Mouse (Mus musculus): ENCODE measurements at regions not wholly inside any gene's neighbourhood (a gene's known extent, or its start where the extent isn't known, plus 50 kb on each side); places are given as distances from the start of the nearest gene placed in this dataset.
"Not testable (repeated sequence)": the region's sequence is repeated elsewhere in the genome, so short reads cannot be mapped to it uniquely, and the experiment has no call there.

DNA sequence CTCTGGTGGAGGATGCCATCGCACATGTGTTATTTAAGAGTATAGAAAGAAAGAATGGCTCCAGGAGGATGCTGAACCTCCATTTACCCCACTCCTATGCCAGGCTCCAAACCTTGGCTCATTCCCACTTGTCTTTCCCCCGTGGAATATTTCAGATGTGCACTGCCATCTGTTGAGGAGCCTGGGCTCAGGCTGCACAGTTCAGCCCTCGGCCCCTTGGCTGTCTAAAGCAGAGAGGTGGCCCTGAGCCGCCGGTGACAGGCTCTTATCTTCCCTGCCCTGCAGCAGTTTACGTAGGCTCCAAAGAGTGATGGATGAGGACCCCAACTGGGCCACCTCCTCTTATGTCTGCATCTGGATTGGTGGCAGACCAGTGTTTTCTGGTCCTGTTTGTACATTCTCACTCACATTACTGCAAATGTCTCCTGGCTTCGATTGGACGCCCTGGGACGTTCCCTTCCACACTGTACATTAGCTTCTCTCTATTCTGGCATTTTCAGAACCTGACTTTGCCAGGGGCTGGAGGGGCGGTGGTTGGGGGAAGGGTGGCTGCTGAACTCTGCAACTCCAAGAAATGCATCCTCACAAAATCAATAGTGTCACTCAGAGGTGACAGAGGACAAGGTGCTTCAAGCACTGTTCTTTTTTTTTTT is 447.3 kb upstream of the Clint1 start:
- Histone ChIP-seq H3K9me3 (replicated peaks; ENCODE audit: control insufficient read depth, low read length) (no peaks in the 10 kb centered on the region), H3K27ac (ENCODE audit: low read depth, low read length) (no peak overlapping the region), H3K4me3 (ENCODE audit: low read depth, low read length) (no peak overlapping the region), H3K4me2 (ENCODE audit: low read length) (no peak overlapping the region), H3K4me1 (ENCODE audit: control insufficient read depth, insufficient read depth, low read length) (no peaks in the 10 kb centered on the region), H3K27me3 (replicated peaks; ENCODE audit: control insufficient read depth, insufficient read depth, low read length) (no peaks in the 10 kb centered on the region), H3K9ac (ENCODE audit: low read length) (no peak overlapping the region), H3K36me3 (ENCODE audit: control insufficient read depth, insufficient read depth, low read length) (no peaks in the 10 kb centered on the region)
- DNase-seq (ENCODE audit: low spot score) (no peak), ATAC-seq (no peak)
- 91% methylated on average over 10 of the region's 10 CpGs for WGBS

GRCm38 (mm10) chr11:45424066-45424465 is 427.8 kb upstream of the Clint1 start:
- H3K9ac ChIP-seq (ENCODE audit: low read length); DNase-seq (ENCODE audit: low spot score): not testable (repeated sequence)

GRCm38 (mm10) chr11:45440937-45441720 is 410.7 kb upstream of the Clint1 start:
- Histone ChIP-seq H3K9ac (ENCODE audit: low read length) (no peak overlapping the region), H3K27me3 (replicated peaks; ENCODE audit: control insufficient read depth, insufficient read depth, low read length) (no peaks in the 10 kb centered on the region), H3K36me3 (ENCODE audit: control insufficient read depth, insufficient read depth, low read length) (no peaks in the 10 kb centered on the region), H3K4me3 (ENCODE audit: low read depth, low read length) (no peak overlapping the region), H3K4me1 (ENCODE audit: control insufficient read depth, insufficient read depth, low read length) (no peaks in the 10 kb centered on the region), H3K9me3 (replicated peaks; ENCODE audit: control insufficient read depth, low read length) (no peaks in the 10 kb centered on the region), H3K27ac (ENCODE audit: low read depth, low read length) (no peak overlapping the region), H3K4me2 (ENCODE audit: low read length) (no peak overlapping the region)
- 64% methylated on average over 3 of the region's 3 CpGs for WGBS
- no peak for DNase-seq (ENCODE audit: low spot score)
- ATAC-seq = no peak

More at GRCm38 (mm10) chr11:45424066-45424465, 427.8 kb upstream of the Clint1 start:
- not testable (repeated sequence) for H3K36me3 ChIP-seq (ENCODE audit: control insufficient read depth, insufficient read depth, low read length); ATAC-seq; H3K4me1 ChIP-seq (ENCODE audit: control insufficient read depth, insufficient read depth, low read length); H3K27me3 ChIP-seq (replicated peaks; ENCODE audit: control insufficient read depth, insufficient read depth, low read length); H3K9me3 ChIP-seq (replicated peaks; ENCODE audit: control insufficient read depth, low read length); H3K27ac ChIP-seq (ENCODE audit: low read depth, low read length); H3K4me3 ChIP-seq (ENCODE audit: low read depth, low read length); H3K4me2 ChIP-seq (ENCODE audit: low read length)

DNA sequence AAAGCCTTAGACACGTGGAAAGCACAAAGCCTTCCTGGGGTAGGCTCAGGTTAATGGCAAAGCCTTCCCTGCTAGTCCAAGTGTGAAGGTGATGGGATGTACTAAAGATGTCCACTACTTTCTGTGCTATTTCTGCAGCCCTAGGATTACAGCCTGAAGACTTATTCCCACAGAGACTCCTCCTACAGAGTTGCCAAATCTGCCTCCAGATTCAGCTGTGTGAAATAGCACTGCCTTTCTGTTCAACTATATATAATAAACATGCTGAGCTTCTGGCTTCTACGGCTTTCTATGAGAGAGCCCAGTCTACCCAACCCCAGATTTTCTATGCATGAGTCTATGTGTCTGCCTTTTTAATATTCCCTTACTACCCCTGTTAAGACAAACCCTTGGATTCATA is 405.3 kb upstream of the Clint1 start:
- Histone ChIP-seq H3K36me3 (ENCODE audit: control insufficient read depth, insufficient read depth, low read length) (no peaks in the 10 kb centered on the region), H3K4me1 (ENCODE audit: control insufficient read depth, insufficient read depth, low read length) (no peaks in the 10 kb centered on the region), H3K27ac (ENCODE audit: low read depth, low read length) (no peak overlapping the region), H3K9me3 (replicated peaks; ENCODE audit: control insufficient read depth, low read length) (no peaks in the 10 kb centered on the region), H3K27me3 (replicated peaks; ENCODE audit: control insufficient read depth, insufficient read depth, low read length) (no peaks in the 10 kb centered on the region), H3K9ac (ENCODE audit: low read length) (no peak overlapping the region), H3K4me3 (ENCODE audit: low read depth, low read length) (no peak overlapping the region), H3K4me2 (ENCODE audit: low read length) (no peak overlapping the region)
- 86% methylated on average over 2 of the region's 2 CpGs for WGBS
- ATAC-seq (no peak), DNase-seq (ENCODE audit: low spot score) (no peak)

DNA sequence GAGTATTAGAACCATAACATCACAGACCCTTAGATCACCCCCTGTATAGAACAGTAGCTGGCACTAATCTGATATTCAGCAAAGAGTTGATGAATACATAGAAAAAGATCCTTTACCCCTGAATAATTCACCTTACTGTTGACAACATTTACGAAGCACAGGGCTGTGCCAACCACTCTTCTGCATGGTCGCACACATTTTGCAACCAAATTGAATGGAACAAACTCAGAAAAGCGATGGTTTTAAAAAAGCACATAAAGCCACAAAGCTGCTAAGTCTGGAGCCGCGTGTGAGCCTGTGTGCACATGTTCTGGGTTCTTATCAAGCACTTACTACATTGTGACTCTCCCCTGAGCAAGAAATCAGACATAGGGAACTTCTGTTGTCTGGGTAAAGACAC is 397.6 kb upstream of the Clint1 start:
- WGBS = 18% methylated on average over 5 of the region's 5 CpGs
- ATAC-seq (peak; percentile 75), DNase-seq (ENCODE audit: low spot score) (peak; percentile 69)
- H3K9ac ChIP-seq (ENCODE audit: low read length) = no peak overlapping the region
- H3K27me3 ChIP-seq (replicated peaks; ENCODE audit: control insufficient read depth, insufficient read depth, low read length) = no peaks in the 10 kb centered on the region
- H3K9me3 ChIP-seq (replicated peaks; ENCODE audit: control insufficient read depth, low read length) = no peaks in the 10 kb centered on the region
- H3K4me1 ChIP-seq (ENCODE audit: control insufficient read depth, insufficient read depth, low read length) = peaks cover 3% of the 10 kb centered on the region; the same call in 1 of the 2 replicates
- H3K36me3 ChIP-seq (ENCODE audit: control insufficient read depth, insufficient read depth, low read length) = no peaks in the 10 kb centered on the region
- H3K4me2 ChIP-seq (ENCODE audit: low read length) = no peak overlapping the region
- peak overlapping the region; percentile 35; the same call in 1 of the 2 replicates for H3K27ac ChIP-seq (ENCODE audit: low read depth, low read length)
- H3K4me3 ChIP-seq (ENCODE audit: low read depth, low read length) = no peak overlapping the region

DNA sequence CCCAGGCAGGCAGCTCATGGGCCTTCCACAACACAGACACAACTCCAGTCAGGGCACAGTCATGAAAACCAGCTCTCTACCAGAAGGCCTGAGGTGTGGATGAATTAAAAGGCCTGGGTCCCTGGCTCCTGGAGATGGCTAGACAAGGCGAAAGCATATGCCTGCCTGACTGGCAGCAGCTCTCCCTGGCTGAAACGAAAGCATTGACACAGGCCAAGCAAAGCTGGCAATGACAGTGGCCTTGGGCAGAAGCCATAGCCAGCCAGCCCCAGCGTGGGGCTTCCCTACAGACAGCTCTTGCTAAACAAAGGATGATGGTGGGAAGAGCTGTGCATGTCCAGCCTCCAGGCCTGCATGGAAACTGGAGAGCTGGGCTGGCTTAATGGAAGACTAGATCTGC is 396.9 kb upstream of the Clint1 start:
- no peaks in the 10 kb centered on the region for H3K27me3 ChIP-seq (replicated peaks; ENCODE audit: control insufficient read depth, insufficient read depth, low read length)
- WGBS = 40% methylated on average over 3 of the region's 3 CpGs
- DNase-seq (ENCODE audit: low spot score) (peak; percentile 65), ATAC-seq (peak; percentile 73)
- H3K9ac ChIP-seq (ENCODE audit: low read length) = no peak overlapping the region
- H3K9me3 ChIP-seq (replicated peaks; ENCODE audit: control insufficient read depth, low read length) = no peaks in the 10 kb centered on the region
- H3K27ac ChIP-seq (ENCODE audit: low read depth, low read length) = peak overlapping the region; percentile 35; the same call in 1 of the 2 replicates
- no peak overlapping the region for H3K4me2 ChIP-seq (ENCODE audit: low read length)
- H3K4me3 ChIP-seq (ENCODE audit: low read depth, low read length) = no peak overlapping the region
- H3K36me3 ChIP-seq (ENCODE audit: control insufficient read depth, insufficient read depth, low read length) = no peaks in the 10 kb centered on the region
- peaks cover 3% of the 10 kb centered on the region; the same call in 1 of the 2 replicates for H3K4me1 ChIP-seq (ENCODE audit: control insufficient read depth, insufficient read depth, low read length)

DNA sequence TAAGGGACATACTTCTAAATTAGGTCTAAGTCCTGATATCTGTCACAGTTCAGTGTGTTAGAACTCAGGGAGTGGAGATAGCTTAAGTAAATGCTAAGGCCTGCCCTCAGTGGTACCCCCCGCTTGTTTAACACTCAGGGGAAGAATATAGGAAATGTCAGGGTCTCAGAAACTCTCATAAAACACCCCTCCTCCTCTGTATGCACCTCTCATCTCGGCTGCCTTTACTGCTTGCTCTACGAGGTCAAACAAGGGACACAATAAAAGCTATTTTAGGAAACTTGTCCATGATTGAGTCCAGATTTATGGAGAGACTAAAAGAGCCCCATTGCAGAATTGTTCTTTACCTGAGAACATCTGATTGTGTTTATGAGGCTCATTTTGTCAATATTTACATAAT is 395.1 kb upstream of the Clint1 start:
- ATAC-seq (no peak), DNase-seq (ENCODE audit: low spot score) (no peak)
- Histone ChIP-seq H3K9ac (ENCODE audit: low read length) (no peak overlapping the region), H3K27ac (ENCODE audit: low read depth, low read length) (no peak overlapping the region), H3K4me2 (ENCODE audit: low read length) (no peak overlapping the region), H3K36me3 (ENCODE audit: control insufficient read depth, insufficient read depth, low read length) (no peaks in the 10 kb centered on the region), H3K9me3 (replicated peaks; ENCODE audit: control insufficient read depth, low read length) (no peaks in the 10 kb centered on the region), H3K27me3 (replicated peaks; ENCODE audit: control insufficient read depth, insufficient read depth, low read length) (no peaks in the 10 kb centered on the region), H3K4me3 (ENCODE audit: low read depth, low read length) (no peak overlapping the region), H3K4me1 (ENCODE audit: control insufficient read depth, insufficient read depth, low read length) (peaks cover 3% of the 10 kb centered on the region; the same call in 1 of the 2 replicates)
- WGBS = 83% methylated on average over 3 of the region's 3 CpGs

DNA sequence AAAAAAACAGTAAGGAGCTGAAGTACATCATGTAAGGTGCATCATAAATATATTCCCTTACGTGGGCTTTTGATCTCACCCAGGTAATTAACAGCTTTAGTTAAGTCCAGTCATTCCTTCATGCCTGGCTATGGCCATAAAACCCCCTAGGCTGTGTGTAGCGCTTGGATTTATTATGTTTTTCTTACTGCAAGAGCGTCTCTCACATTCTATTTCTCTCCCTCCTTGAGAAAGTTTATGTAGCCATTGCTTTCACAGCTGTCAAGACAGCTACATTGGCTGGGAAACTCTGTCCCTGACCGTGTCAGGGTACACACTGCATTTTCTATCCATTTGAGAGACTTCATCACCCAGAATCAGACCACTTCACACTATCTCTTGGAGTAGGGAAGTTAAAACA is 394.3 kb upstream of the Clint1 start:
- WGBS = 86% methylated on average over 4 of the region's 4 CpGs
- Histone ChIP-seq H3K27ac (ENCODE audit: low read depth, low read length) (no peak overlapping the region), H3K4me3 (ENCODE audit: low read depth, low read length) (no peak overlapping the region), H3K4me1 (ENCODE audit: control insufficient read depth, insufficient read depth, low read length) (peaks cover 3% of the 10 kb centered on the region; the same call in 1 of the 2 replicates), H3K27me3 (replicated peaks; ENCODE audit: control insufficient read depth, insufficient read depth, low read length) (no peaks in the 10 kb centered on the region), H3K4me2 (ENCODE audit: low read length) (no peak overlapping the region), H3K36me3 (ENCODE audit: control insufficient read depth, insufficient read depth, low read length) (no peaks in the 10 kb centered on the region), H3K9me3 (replicated peaks; ENCODE audit: control insufficient read depth, low read length) (no peaks in the 10 kb centered on the region), H3K9ac (ENCODE audit: low read length) (no peak overlapping the region)
- DNase-seq (ENCODE audit: low spot score) (no peak), ATAC-seq (no peak)

All from forebrain, embryonic 14.5 days (tissue).